Mouse (Mus musculus): ENCODE measurements around the gene Zfp772. TPM values are rescaled to one million over a fixed set of nuclear protein-coding genes. Genes with fewer than 3 reads are reported as not detected.
A peak's percentile ranks its signal among the peaks of the same experiment; 100 is the strongest.
"Not testable (repeated sequence)": the region's sequence is repeated elsewhere in the genome, so short reads cannot be mapped to it uniquely, and the experiment has no call there.

Zfp772 gene
- polyA plus RNA-seq (2012; rRNA removed) (0.51 and 0.74 TPM in 2 replicates), polyA plus RNA-seq (2014; fragmentation: Nextera tagmentation; extraction: Ambion mirVana) (1.3 and 1.5 TPM in 2 replicates)

GRCm38 (mm10) chr7:7209313-7210151 is at the start of gene Zfp772:
TSS of gene Zfp772 (minus strand) at chr7:7209998.
- 2% methylated on average over 24 of the region's 24 CpGs for WGBS (ENCODE audit: insufficient replicate concordance)

DNA sequence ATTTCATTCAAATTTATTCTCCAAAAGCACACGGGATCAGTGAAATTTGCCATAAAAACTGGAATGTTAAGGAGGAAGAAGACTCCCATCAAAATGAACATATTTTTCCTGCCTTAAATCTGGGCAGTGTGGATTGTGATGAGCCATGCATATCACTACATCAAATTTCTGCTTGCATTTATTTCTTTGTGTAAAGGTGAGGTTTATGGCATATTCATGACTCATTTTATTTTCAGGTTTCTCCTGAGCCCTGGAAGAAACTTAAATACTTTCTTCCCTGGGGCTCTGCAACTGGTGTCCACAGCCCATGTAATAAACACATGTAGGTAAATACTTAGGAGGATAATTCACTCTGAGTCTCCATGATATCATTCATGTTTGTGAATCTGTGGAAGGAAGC is 37.4 kb upstream of the Zfp772 start, which contains the start of gene Vmn2r29:
Gene Vmn2r29 (minus strand): TSS at position 101 of the 400 bp plus-strand sequence.
- not testable (repeated sequence) for H3K4me2 ChIP-seq (ENCODE audit: low read depth); H3K4me1 ChIP-seq (replicated peaks; ENCODE audit: control insufficient read depth in 2 of 2, insufficient read depth in 2 of 2, low read length in 1 of 2); H3K27ac ChIP-seq; ATAC-seq (ENCODE audit: insufficient read depth); H3K9me3 ChIP-seq (ENCODE audit: control insufficient read depth, low read length); H3K36me3 ChIP-seq (replicated peaks; ENCODE audit: control insufficient read depth, insufficient read depth, low read depth); H3K9ac ChIP-seq (replicated peaks); DNase-seq (ENCODE audit: low read depth in 3 of 3, low spot score in 3 of 3); H3K27me3 ChIP-seq (ENCODE audit: control insufficient read depth, insufficient read depth, low read length); H3K4me3 ChIP-seq (ENCODE audit: insufficient read depth in 1 of 2, low read depth in 2 of 2, low read length in 2 of 2)
- no CpG with 5 or more reads among the region's 1 CpGs for WGBS (ENCODE audit: insufficient replicate concordance)

More at GRCm38 (mm10) chr7:7209313-7210151, at the start of gene Zfp772:
- ATAC-seq (ENCODE audit: insufficient read depth) (0 out of 2 replicates have a peak, but pooled peaks have one; percentile 28), DNase-seq (ENCODE audit: low read depth in 3 of 3, low spot score in 3 of 3) (peak in 1 of 3 experiments; percentile 31)
- not testable (repeated sequence) for H3K36me3 ChIP-seq (replicated peaks; ENCODE audit: control insufficient read depth, insufficient read depth, low read depth); H3K27me3 ChIP-seq (ENCODE audit: control insufficient read depth, insufficient read depth, low read length); H3K4me1 ChIP-seq (replicated peaks; ENCODE audit: control insufficient read depth in 2 of 2, insufficient read depth in 2 of 2, low read length in 1 of 2); H3K9me3 ChIP-seq (ENCODE audit: control insufficient read depth, low read length); H3K27ac ChIP-seq
- Histone ChIP-seq H3K4me3 (ENCODE audit: insufficient read depth in 1 of 2, low read depth in 2 of 2, low read length in 2 of 2) (peak within 1 kb of the TSS; percentile 53 to 83), H3K9ac (replicated peaks) (peak within 1 kb of the TSS; percentile 38), H3K4me2 (ENCODE audit: low read depth) (peak within 1 kb of the TSS; percentile 61)

GRCm38 (mm10) chr7:7188191-7188942 is 21.4 kb downstream of the Zfp772 start:
- H3K4me1 ChIP-seq (replicated peaks; ENCODE audit: control insufficient read depth in 2 of 2, insufficient read depth in 2 of 2, low read length in 1 of 2): peaks cover 0 to 6% of the 10 kb centered on the region in 2 experiments; a peak in 1 of 4 replicates
- peak; percentile 26 to 45 (median 32) for DNase-seq (ENCODE audit: low read depth in 3 of 3, low spot score in 3 of 3)
- no peaks in the 10 kb centered on the region for H3K36me3 ChIP-seq (replicated peaks; ENCODE audit: control insufficient read depth, insufficient read depth, low read depth)
- no peaks in the 10 kb centered on the region for H3K9me3 ChIP-seq (ENCODE audit: control insufficient read depth, low read length)
- peak overlapping the region; percentile 51 to 83 for H3K4me3 ChIP-seq (ENCODE audit: insufficient read depth in 1 of 2, low read depth in 2 of 2, low read length in 2 of 2)
- WGBS (ENCODE audit: insufficient replicate concordance): 4% methylated on average over 18 of the region's 18 CpGs
- H3K9ac ChIP-seq (replicated peaks): peak overlapping the region; percentile 29; the same call in 1 of the 2 replicates
- no peak overlapping the region for H3K27ac ChIP-seq
- peak; percentile 90 for ATAC-seq (ENCODE audit: insufficient read depth)
- peak overlapping the region; percentile 55 for H3K4me2 ChIP-seq (ENCODE audit: low read depth)
- H3K27me3 ChIP-seq (ENCODE audit: control insufficient read depth, insufficient read depth, low read length): no peaks in the 10 kb centered on the region
- TF ChIP-seq CTCF (IDR thresholded peaks at IDR 0.05; ENCODE audit: low read depth) (peak; percentile 87), EP300 (IDR thresholded peaks at IDR 0.05; ENCODE audit: low read depth) (no peak)

- Histone ChIP-seq H3K27ac (no peak overlapping the region), H3K36me3 (replicated peaks; ENCODE audit: control insufficient read depth, insufficient read depth, low read depth) (no peaks in the 10 kb centered on the region), H3K9me3 (ENCODE audit: control insufficient read depth, low read length) (no peaks in the 10 kb centered on the region), H3K27me3 (ENCODE audit: control insufficient read depth, insufficient read depth, low read length) (no peaks in the 10 kb centered on the region), H3K4me1 (replicated peaks; ENCODE audit: control insufficient read depth in 2 of 2, insufficient read depth in 2 of 2, low read length in 1 of 2) (peaks cover 0 to 6% of the 10 kb centered on the region in 2 experiments; a peak in 1 of 4 replicates), H3K4me2 (ENCODE audit: low read depth) (peak overlapping the region; percentile 55), H3K4me3 (ENCODE audit: insufficient read depth in 1 of 2, low read depth in 2 of 2, low read length in 2 of 2) (peak overlapping the region; percentile 51 to 83; a peak in 3 of 4 replicates), H3K9ac (replicated peaks) (peak overlapping the region; percentile 29; the same call in 1 of the 2 replicates)
- TF ChIP-seq CTCF (IDR thresholded peaks at IDR 0.05; ENCODE audit: low read depth): no peak
- no peak for TF ChIP-seq EP300 (IDR thresholded peaks at IDR 0.05; ENCODE audit: low read depth)
- 25% methylated on average over 13 of the region's 13 CpGs for WGBS (ENCODE audit: insufficient replicate concordance)
- ATAC-seq (ENCODE audit: insufficient read depth): peak; percentile 40; the same call in 1 of the 2 replicates
- no peak for DNase-seq (ENCODE audit: low read depth in 3 of 3, low spot score in 3 of 3)
Measured at GRCm38 (mm10) chr7:7187417-7188190, 22.2 kb downstream of the Zfp772 start.
